Mouse (Mus musculus) adrenal gland, postnatal 10 days (tissue): ENCODE measurements around the gene P2ry2. TPM values are rescaled to one million over a fixed set of nuclear protein-coding genes. Genes with fewer than 3 reads are reported as not detected.

Experiments
- total RNA-seq, 2 experiments: library from RNA; stranded (reverse); gene quantifications; 2 replicates each; pipeline ENCODE4 v1.2.3; 2021

Gene P2ry2
- total RNA-seq, 2 experiments from 2014 or later, result 5.5 to 7.2 TPM

Other genes starting within 250 kb of the P2ry2 start
- gene Relt, start 149.4 kb downstream of the P2ry2 start, total RNA-seq, result 1 to 10 TPM; 2.8 to 6.7 TPM
- gene Arhgef17, start 80.8 kb downstream of the P2ry2 start, total RNA-seq, result 10 to 100 TPM; 35.2 to 43.2 TPM
- 1 to 10 TPM; 3.8 to 4.2 TPM for gene P2ry6, start 38.2 kb downstream of the P2ry2 start, total RNA-seq
- gene Fchsd2, start 80.0 kb upstream of the P2ry2 start, total RNA-seq, result 10 to 100 TPM; 22.1 to 30.2 TPM